In the genomic region with DNA sequence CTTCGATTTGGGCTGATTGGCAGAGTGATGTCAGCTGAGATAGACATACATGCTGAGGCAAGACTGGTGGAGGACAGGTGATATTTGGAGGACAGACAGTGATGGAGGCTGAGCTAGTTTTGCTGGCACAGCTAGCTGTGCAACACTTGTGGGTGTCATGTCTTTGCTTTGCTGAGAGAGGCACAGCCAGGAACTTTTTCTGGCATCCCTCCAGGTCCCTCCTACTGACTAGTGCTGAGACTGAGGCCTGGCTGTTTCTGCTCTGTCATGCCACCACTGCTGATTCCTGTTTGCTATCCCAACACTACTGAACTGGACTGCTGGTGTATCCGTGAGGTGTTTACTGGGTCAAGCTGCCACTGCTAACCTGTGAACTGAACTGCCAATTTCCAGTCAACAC, we compare ENCODE assay signal across 9 mouse cellular contexts. TPM values are rescaled to one million over a fixed set of nuclear protein-coding genes. Genes with fewer than 3 reads are reported as not detected.
DNase-seq lines count a peak whose midpoint lies in the region.
"Had no signal": no experiment of that assay in that cellular context is flagged by ENCODE, and none has a peak within 500 bp of the region (broad histone marks: within the 10 kb centered on the region; RNA-seq: fewer than 3 reads in every experiment).

No protein-coding gene starts in this region.

- DNase-seq in cerebellum, postnatal 14 days = peak; percentile 22 to 39
- no peak for DNase-seq in cerebellum, adult 9-11 months
- peak; percentile 7 for DNase-seq in lung, postnatal 10 days
- no peak for DNase-seq in lung, postnatal 4 days
- peak; percentile 37 to 83 for DNase-seq in layer of hippocampus, adult 18-20 months (ENCODE audit: low spot score in 2 of 2)
- DNase-seq in right cerebral cortex, postnatal 14 days = peak; percentile 26
- no peak for DNase-seq in T-cell, adult 2 months (ENCODE audit: low spot score)
- no peak for DNase-seq in embryo, embryonic 11 days
- DNase-seq: thymus, postnatal 25 days had no signal

RNA-seq across cellular contexts. Expression of a gene that starts 48.6 kb away (rescaled TPM):
- not detected for total RNA-seq in layer of hippocampus, adult 18-20 months (2021)

Comparison
In these comparisons a context has a peak if more than half of its experiments do, and no peak if none do; other contexts are left out.
1. DNase-seq: peak in cerebellum, postnatal 14 days (2 of 2), lung, postnatal 10 days (single experiment), layer of hippocampus, adult 18-20 months (2 of 2) and right cerebral cortex, postnatal 14 days (single experiment); none in cerebellum, adult 9-11 months (single experiment), lung, postnatal 4 days (0 of 2), T-cell, adult 2 months (single experiment) and embryo, embryonic 11 days (single experiment).